Comparison of ENCODE assay signal across 14 mouse cellular contexts in the genomic region with DNA sequence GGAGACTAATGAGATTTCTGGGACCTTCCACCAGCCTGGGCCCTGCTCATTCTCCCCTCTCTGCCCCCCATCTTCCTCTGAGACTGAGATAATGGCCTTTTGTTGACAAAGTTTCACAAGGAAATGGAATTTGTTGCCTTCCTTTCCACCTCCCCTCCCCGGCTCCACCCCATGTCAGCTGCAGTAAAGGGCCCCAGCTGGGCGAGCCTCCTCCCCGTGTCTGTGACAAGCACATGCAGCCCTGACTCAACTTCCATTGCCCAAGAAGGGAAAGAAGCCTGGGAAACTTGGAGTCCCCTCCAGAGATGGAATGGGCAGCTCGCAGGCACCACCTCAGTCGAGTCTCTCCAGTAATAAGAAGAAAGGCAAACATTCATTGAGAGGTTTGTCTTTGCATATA. TPM values are rescaled to one million over a fixed set of nuclear protein-coding genes. Genes with fewer than 3 reads are reported as not detected.
DNase-seq lines count a peak whose midpoint lies in the region; ATAC-seq and TF ChIP-seq lines count a peak whose summit lies in the region.
"Had no signal": no experiment of that assay in that cellular context is flagged by ENCODE, and none has a peak within 500 bp of the region (broad histone marks: within the 10 kb centered on the region; RNA-seq: fewer than 3 reads in every experiment).

No protein-coding gene starts in this region.

- H3K4me2 ChIP-seq in lung, postnatal 0 days (replicated peaks; ENCODE audit: low read depth, low read length) = no peak overlapping the region; the same call in 1 of the 2 replicates
- H3K4me2 ChIP-seq: hindbrain, embryonic 15.5 days; midbrain, embryonic 13.5 days had no signal

- H3K4me1 ChIP-seq in lung, postnatal 0 days (ENCODE audit: insufficient read depth, low read depth, low read length) = no peaks in the 10 kb centered on the region; the same call in 1 of the 2 replicates
- H3K4me1 ChIP-seq: hindbrain, embryonic 15.5 days had no signal

- peak overlapping the region; percentile 72 for H3K27ac ChIP-seq in lung, postnatal 0 days (ENCODE audit: low read length)
- H3K27ac ChIP-seq: hindbrain, embryonic 15.5 days; midbrain, embryonic 13.5 days had no signal

- TF ChIP-seq CTCF in lung, postnatal 0 days (IDR thresholded peaks at IDR 0.05) = no peak

- peak; percentile 90 for ATAC-seq in lung, postnatal 0 days
- ATAC-seq: midbrain, embryonic 13.5 days had no signal

- TF ChIP-seq EP300 in lung, postnatal 0 days (IDR thresholded peaks at IDR 0.05) = no peak

- H3K4me3 ChIP-seq in lung, postnatal 0 days (ENCODE audit: low read depth, low read length) = no peak overlapping the region
- H3K4me3 ChIP-seq: erythroblast, embryonic 14.5 days; hindbrain, embryonic 15.5 days; midbrain, embryonic 13.5 days had no signal

- no peaks in the 10 kb centered on the region for H3K36me3 ChIP-seq in lung, postnatal 0 days (ENCODE audit: insufficient read depth, low read length)
- H3K36me3 ChIP-seq: G1E; hindbrain, embryonic 15.5 days; midbrain, embryonic 13.5 days had no signal

- DNase-seq in kidney, postnatal 10 days = peak; percentile 52
- no peak for DNase-seq in kidney, adult 11 months
- peak; percentile 35 for DNase-seq in gastrocnemius, postnatal 25 days
- DNase-seq in lung, postnatal 0 days (ENCODE audit: low spot score) = peak; percentile 91
- peak; percentile 70 for DNase-seq in thymus, postnatal 14 days
- no peak for DNase-seq in layer of hippocampus, postnatal 36 days
- DNase-seq in c-Kit-positive CD71-positive TER-119-positive erythroid progenitor cells, embryonic 14.5 days (ENCODE audit: low spot score) = no peak
- DNase-seq: adrenal gland, postnatal 10 days; cerebellum, postnatal 14 days had no signal

- 8% methylated on average over 5 of the region's 5 CpGs for WGBS in lung, postnatal 0 days

- no peaks in the 10 kb centered on the region for H3K27me3 ChIP-seq in lung, postnatal 0 days (replicated peaks; ENCODE audit: insufficient read depth, low read length)
- H3K27me3 ChIP-seq: hindbrain, embryonic 15.5 days had no signal

- no peak overlapping the region for H3K9ac ChIP-seq in lung, postnatal 0 days (replicated peaks; ENCODE audit: low read depth)
- H3K9ac ChIP-seq: hindbrain, embryonic 15.5 days; midbrain, embryonic 13.5 days had no signal

- H3K9me3 ChIP-seq in lung, postnatal 0 days (ENCODE audit: low read length) = no peaks in the 10 kb centered on the region
- H3K9me3 ChIP-seq: G1E; hindbrain, embryonic 15.5 days; midbrain, embryonic 13.5 days had no signal

RNA-seq across cellular contexts. Expression of gene Plet1, which starts 15.5 kb away (rescaled TPM):
- not detected for total RNA-seq in gastrocnemius, postnatal 25 days (2021)
- 53.8 and 60.8 TPM in 2 replicates for polyA plus RNA-seq in lung, postnatal 0 days (2015; fragmentation: Nextera tagmentation; extraction: Ambion mirVana)
- total RNA-seq in layer of hippocampus, postnatal 36 days (2021) = not detected
- total RNA-seq: G1E; left cerebral cortex, postnatal 14 days had no signal
- polyA plus RNA-seq: erythroblast, embryonic 14.5 days had no signal

RNA-seq across cellular contexts. Expression of gene Pts, which starts 49.7 kb away (rescaled TPM):
- 10 to 100 TPM in 1 of 2 experiments, 1 to 10 TPM in 1; 8.5 to 11.2 TPM for total RNA-seq in gastrocnemius, postnatal 25 days (2021)
- polyA plus RNA-seq in lung, postnatal 0 days (2015; fragmentation: Nextera tagmentation; extraction: Ambion mirVana) = 76.0 and 79.4 TPM in 2 replicates
- total RNA-seq in layer of hippocampus, postnatal 36 days (2021) = 10 to 100 TPM; 34.4 to 39.3 TPM

Comparison
In these comparisons a context has a peak if more than half of its experiments do, and no peak if none do; other contexts are left out.
1. DNase-seq: peak in kidney, postnatal 10 days (single experiment), gastrocnemius, postnatal 25 days (single experiment), lung, postnatal 0 days (single experiment) and thymus, postnatal 14 days (single experiment); none in kidney, adult 11 months (single experiment), layer of hippocampus, postnatal 36 days (0 of 2) and c-Kit-positive CD71-positive TER-119-positive erythroid progenitor cells, embryonic 14.5 days (single experiment).